Mouse (Mus musculus): ENCODE results near the gene Pigk.

DNA sequence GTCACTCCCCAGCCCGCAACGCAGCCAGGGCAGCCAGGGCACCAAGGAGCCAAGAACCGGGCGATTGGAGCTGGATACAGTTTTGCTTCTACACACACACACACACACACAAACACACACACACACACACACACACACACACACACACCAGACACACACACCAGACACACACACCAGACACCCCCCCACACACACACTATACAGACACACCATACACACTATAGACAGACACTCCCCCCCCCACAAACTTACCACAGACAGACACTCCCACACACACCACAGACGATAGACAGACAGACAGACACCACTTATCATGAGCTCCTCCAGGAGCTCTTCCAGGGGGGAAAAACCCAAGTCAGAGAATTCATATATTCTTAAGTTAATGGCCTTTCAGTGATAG lies 45.7 kb upstream of the Pigk start, which contains the start of gene Ak5:
- no peak for TF ChIP-seq GATA1 (IDR thresholded peaks at IDR 0.05; ENCODE audit: low read length)
- no peak for TF ChIP-seq TAL1 (IDR thresholded peaks at IDR 0.05; ENCODE audit: low read length)

Data from erythroblast, embryonic 14.5 days (primary cell).